Mouse (Mus musculus) stomach, embryonic 14.5 days (tissue): Measurements from ENCODE around the gene Rad23a. TPM values are rescaled to one million over a fixed set of nuclear protein-coding genes. Genes with fewer than 3 reads are reported as not detected.

ENCODE experiments used
- ATAC-seq: fragments of 200-750 bp; cut with Nextera tagmentation; 2 replicates; pipeline ENCODE4 v1.8.0; 2017; ENCODE audit warnings: low read depth, moderate TSS enrichment; ENCODE audit not compliant: insufficient number of reproducible peaks, insufficient read depth, low FRiP score
- H3K27ac ChIP-seq: fragments of 300-500 bp; sonication (generic); 2 replicates; pipeline ENCODE4 v1.5.1; 2014; ENCODE audit warnings: mild to moderate bottlenecking, low read length, moderate library complexity, mixed read lengths
- H3K27me3 ChIP-seq: fragments of 300-500 bp; sonication (generic); 2 replicates; pipeline ENCODE4 v1.6.1; 2014; ENCODE audit warnings: low read length, control low read depth, mixed read lengths; ENCODE audit not compliant: control insufficient read depth, insufficient read depth
- H3K36me3 ChIP-seq: fragments of 300-500 bp; sonication (generic); 2 replicates; pipeline ENCODE4 v1.6.1; 2014; ENCODE audit warnings: mild to moderate bottlenecking, control low read depth, low read length, moderate library complexity, mixed read lengths; ENCODE audit not compliant: control insufficient read depth, insufficient read depth
- H3K4me1 ChIP-seq: fragments of 300-500 bp; sonication (generic); 2 replicates; pipeline ENCODE4 v1.6.1; 2014; ENCODE audit warnings: low read length, control low read depth, mixed read lengths; ENCODE audit not compliant: control insufficient read depth, insufficient read depth
- H3K4me2 ChIP-seq: fragments of 300-500 bp; sonication (generic); replicated peaks from 2 replicates; pipeline ENCODE4 v1.6.1; 2014; ENCODE audit warnings: low read depth, low read length, control low read depth
- H3K4me3 ChIP-seq: fragments of 300-500 bp; sonication (generic); 2 replicates; pipeline ENCODE4 v1.5.1; 2014; ENCODE audit warnings: low read depth, low read length, control low read depth
- H3K9ac ChIP-seq: fragments of 300-500 bp; sonication (generic); replicated peaks from 2 replicates; pipeline ENCODE4 v1.6.1; 2014; ENCODE audit warnings: low read depth, mild to moderate bottlenecking, control low read depth, low read length, moderate library complexity, mixed read lengths
- H3K9me3 ChIP-seq: fragments of 300-500 bp; sonication (generic); 2 replicates; pipeline ENCODE4 v1.6.1; 2016; ENCODE audit warnings: low read depth, low read length, control low read depth; ENCODE audit not compliant: control insufficient read depth
- WGBS: fragments of 180-500 bp; shearing (Covaris S2); extraction: QIAGEN DNeasy Blood & Tissue Kit; methylation state at CpG from one replicate; pipeline ENCODE4 v1.1.7; 2014; 5-methylcytosine and 5-hydroxymethylcytosine counted together
- polyA plus RNA-seq: library from polyadenylated mRNA; unstranded; fragments of >200 nt; fragmentation: Nextera tagmentation; extraction: Ambion mirVana; gene quantifications from 2 replicates; pipeline ENCODE4 v1.2.1, GENCODE M21; 2014

Gene Rad23a
- polyA plus RNA-seq, 1 experiment from 2014 or later = 119 TPM

- Histone ChIP-seq H3K27ac (no peak overlapping the region), H3K27me3 (no peaks in the 10 kb centered on the region), H3K9ac (peak overlapping the region; percentile 45; the same call in 1 of the 2 replicates), H3K4me1 (peaks cover 9% of the 10 kb centered on the region; the same call in 1 of the 2 replicates), H3K4me3 (peak overlapping the region; percentile 49), H3K36me3 (peaks cover 16% of the 10 kb centered on the region), H3K9me3 (no peaks in the 10 kb centered on the region), H3K4me2 (peak overlapping the region; percentile 99)
- ATAC-seq = peak; percentile 48
- WGBS = 2% methylated on average over 54 of the region's 54 CpGs
These were observed 32.0 kb upstream of the Rad23a start for GRCm38 (mm10) chr8:84872309-84872965.

- ATAC-seq = peak; percentile 75
- Histone ChIP-seq H3K4me2 (peak within 1 kb of the TSS; percentile 99), H3K9me3 (no peaks in the 10 kb centered on the region), H3K27me3 (no peaks in the 10 kb centered on the region), H3K4me1 (peaks cover 9% of the 10 kb centered on the region; the same call in 1 of the 2 replicates), H3K27ac (no peak within 1 kb of the TSS), H3K9ac (peak within 1 kb of the TSS; percentile 45; the same call in 1 of the 2 replicates), H3K36me3 (peaks cover 24% of the 10 kb centered on the region), H3K4me3 (peak within 1 kb of the TSS; percentile 49)
- WGBS = 15% methylated on average over 35 of the region's 46 CpGs
These were observed 31.2 kb upstream of the Rad23a start, which contains the start of gene Syce2 for GRCm38 (mm10) chr8:84871376-84872308. Gene Syce2, plus strand, starts transcription at chr8:84872111.

GRCm38 (mm10) chr8:84856864-84857441 lies 16.5 kb upstream of the Rad23a start, which contains the start of gene Farsa:
Gene Farsa, plus strand, starts transcription at chr8:84856989.
- Histone ChIP-seq H3K27ac (peak within 1 kb of the TSS; percentile 69; the same call in 1 of the 2 replicates), H3K9ac (peak within 1 kb of the TSS; percentile 82), H3K36me3 (peaks cover 20% of the 10 kb centered on the region), H3K4me2 (peak within 1 kb of the TSS; percentile 94), H3K9me3 (no peaks in the 10 kb centered on the region), H3K4me1 (peaks cover 11% of the 10 kb centered on the region), H3K4me3 (peak within 1 kb of the TSS; percentile 91), H3K27me3 (no peaks in the 10 kb centered on the region)
- under 1% methylated on average over 39 of the region's 39 CpGs for WGBS
- peak; percentile 96 for ATAC-seq

GRCm38 (mm10) chr8:84856434-84856833 lies 16.0 kb upstream of the Rad23a start:
- 97% methylated on average over 3 of the region's 3 CpGs for WGBS
- Histone ChIP-seq H3K9me3 (no peaks in the 10 kb centered on the region), H3K4me2 (no peak overlapping the region), H3K4me1 (peaks cover 11% of the 10 kb centered on the region), H3K36me3 (peaks cover 15% of the 10 kb centered on the region), H3K9ac (no peak overlapping the region), H3K27ac (no peak overlapping the region), H3K27me3 (no peaks in the 10 kb centered on the region), H3K4me3 (peak overlapping the region; percentile 91; the same call in 1 of the 2 replicates)
- ATAC-seq = no peak

- H3K9ac ChIP-seq = peak overlapping the region; percentile 64; the same call in 1 of the 2 replicates
- H3K27me3 ChIP-seq = no peaks in the 10 kb centered on the region
- 46% methylated on average over 6 of the region's 6 CpGs for WGBS
- peak overlapping the region; percentile 80 for H3K4me2 ChIP-seq
- no peak for ATAC-seq
- peaks cover 20% of the 10 kb centered on the region for H3K4me1 ChIP-seq
- peaks cover 30% of the 10 kb centered on the region for H3K36me3 ChIP-seq
- peak overlapping the region; percentile 93 for H3K4me3 ChIP-seq
- peak overlapping the region; percentile 82 for H3K27ac ChIP-seq
- no peaks in the 10 kb centered on the region for H3K9me3 ChIP-seq
These were observed 7.4 kb upstream of the Rad23a start for GRCm38 (mm10) chr8:84847684-84848435.

GRCm38 (mm10) chr8:84846722-84847572 lies 6.5 kb upstream of the Rad23a start, which contains the start of gene Calr:
Gene Calr, minus strand, starts transcription at chr8:84846934.
- Histone ChIP-seq H3K9me3 (no peaks in the 10 kb centered on the region), H3K4me3 (peak within 1 kb of the TSS; percentile 93), H3K9ac (peak within 1 kb of the TSS; percentile 97), H3K4me1 (peaks cover 20% of the 10 kb centered on the region), H3K27me3 (no peaks in the 10 kb centered on the region), H3K27ac (peak within 1 kb of the TSS; percentile 82), H3K4me2 (peak within 1 kb of the TSS; percentile 80), H3K36me3 (peaks cover 39% of the 10 kb centered on the region)
- ATAC-seq = peak; percentile 100
- WGBS = under 1% methylated on average over 55 of the region's 55 CpGs

- no peak for ATAC-seq
- no peaks in the 10 kb centered on the region for H3K27me3 ChIP-seq
- H3K4me2 ChIP-seq = peak overlapping the region; percentile 80
- peaks cover 20% of the 10 kb centered on the region for H3K4me1 ChIP-seq
- H3K36me3 ChIP-seq = peaks cover 45% of the 10 kb centered on the region
- WGBS = under 1% methylated on average over 30 of the region's 30 CpGs
- peak overlapping the region; percentile 93 for H3K4me3 ChIP-seq
- H3K9me3 ChIP-seq = no peaks in the 10 kb centered on the region
- peak overlapping the region; percentile 97 for H3K9ac ChIP-seq
- H3K27ac ChIP-seq = peak overlapping the region; percentile 76; the same call in 1 of the 2 replicates
These were observed 5.7 kb upstream of the Rad23a start for GRCm38 (mm10) chr8:84846094-84846721.
